Mouse (Mus musculus) liver, adult (tissue): ENCODE measurements at regions not wholly inside any gene's neighbourhood (a gene's known extent, or its start where the extent isn't known, plus 50 kb on each side); places are given as distances from the start of the nearest gene placed in this dataset.

Experiments
- GATA4 ChIP-seq: IDR thresholded peaks from 2 replicates; pipeline ENCODE4 v1.6.1; 2014; ENCODE audit warnings: mild to moderate bottlenecking, low read length; ENCODE audit not compliant: insufficient replicate concordance

DNA sequence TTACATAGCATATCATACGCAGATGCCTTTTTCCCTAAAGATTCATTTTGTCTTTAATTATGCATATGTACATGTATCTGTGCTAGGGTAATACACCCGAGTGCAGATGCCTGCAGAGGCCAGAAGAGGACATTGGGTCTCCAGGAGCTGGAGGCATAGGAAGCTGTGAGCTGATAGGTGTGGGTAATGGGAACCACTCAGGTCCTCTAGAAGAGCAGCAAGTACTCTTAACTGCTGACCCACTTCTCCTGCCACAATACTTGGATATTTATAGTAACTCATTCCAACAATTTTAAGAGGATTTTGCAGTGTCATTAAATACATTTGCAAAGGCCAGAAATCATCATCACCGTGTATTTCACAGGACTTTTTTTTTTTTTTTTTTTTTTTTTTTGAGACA, 486.6 kb downstream of the Slc4a3 start:
- TF ChIP-seq GATA4, result no peak

DNA sequence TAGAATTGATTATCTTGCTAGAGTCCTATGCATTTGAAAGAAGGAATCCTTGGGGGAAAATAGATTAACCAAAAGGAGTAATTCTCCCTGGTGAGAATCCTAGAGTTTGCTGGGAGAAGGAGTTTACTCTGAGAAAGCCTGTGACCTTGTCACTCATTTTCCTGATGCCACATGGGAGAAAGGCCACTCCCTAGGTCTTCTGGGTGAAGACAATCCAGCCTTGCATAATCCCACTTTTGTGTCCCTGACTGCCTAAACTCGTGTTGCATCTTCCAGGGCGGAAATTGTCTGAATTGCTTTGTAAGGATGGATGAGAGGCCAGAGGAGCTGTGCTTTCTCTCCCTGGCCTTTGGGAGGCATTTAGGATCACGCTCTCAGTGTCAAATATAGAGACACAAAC, 490.2 kb downstream of the Slc4a3 start:
- no peak for TF ChIP-seq GATA4

DNA sequence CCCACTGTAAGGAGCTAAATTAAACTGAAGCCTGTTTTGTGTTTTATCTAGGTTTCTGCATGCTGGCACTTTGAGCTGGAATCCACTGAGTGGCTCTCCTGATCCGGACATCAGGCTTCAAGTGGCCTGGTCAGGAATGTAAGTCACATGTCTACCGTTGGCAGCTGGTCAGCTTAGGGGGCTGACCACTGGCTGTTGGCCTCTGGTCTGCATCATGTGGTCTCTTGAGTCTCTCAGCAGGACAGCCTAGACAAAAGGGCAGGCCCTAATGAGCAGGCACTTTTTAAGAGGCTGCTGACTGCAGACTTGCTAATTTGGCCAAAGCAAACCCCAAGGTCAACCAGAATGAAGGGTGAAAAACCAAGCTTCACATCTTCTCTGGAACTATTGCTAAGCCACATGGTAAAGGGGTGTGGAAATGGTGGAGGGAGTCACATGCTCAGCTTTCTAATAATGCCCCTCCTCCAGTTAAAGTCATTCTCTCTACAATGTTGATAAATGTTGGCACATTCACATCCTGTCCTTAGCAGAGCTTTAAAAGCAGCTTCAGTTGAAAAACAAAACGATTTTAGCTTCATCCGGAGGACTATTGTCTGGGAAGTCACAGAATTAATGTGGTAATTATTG, 493.1 kb downstream of the Slc4a3 start:
- TF ChIP-seq GATA4, result no peak

DNA sequence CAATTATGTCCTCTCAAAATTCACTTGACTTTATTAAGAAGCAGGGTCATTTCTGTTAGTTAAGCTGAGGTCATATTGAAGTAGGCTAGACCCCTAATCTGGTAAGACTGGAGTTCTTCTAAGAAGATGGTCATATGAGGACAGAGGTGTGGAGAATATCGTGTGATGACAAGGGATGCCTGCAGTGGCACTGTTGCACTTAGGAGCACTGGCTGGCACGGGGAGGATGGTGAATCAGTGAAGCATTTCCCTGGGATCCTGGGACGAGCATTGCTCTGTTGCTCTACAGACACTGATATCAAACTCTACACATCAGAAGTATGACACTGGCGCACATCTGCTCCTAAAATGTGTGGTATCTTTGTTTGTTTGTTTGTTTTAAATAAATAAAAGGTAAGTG, 493.6 kb downstream of the Slc4a3 start:
- no peak for TF ChIP-seq GATA4

DNA sequence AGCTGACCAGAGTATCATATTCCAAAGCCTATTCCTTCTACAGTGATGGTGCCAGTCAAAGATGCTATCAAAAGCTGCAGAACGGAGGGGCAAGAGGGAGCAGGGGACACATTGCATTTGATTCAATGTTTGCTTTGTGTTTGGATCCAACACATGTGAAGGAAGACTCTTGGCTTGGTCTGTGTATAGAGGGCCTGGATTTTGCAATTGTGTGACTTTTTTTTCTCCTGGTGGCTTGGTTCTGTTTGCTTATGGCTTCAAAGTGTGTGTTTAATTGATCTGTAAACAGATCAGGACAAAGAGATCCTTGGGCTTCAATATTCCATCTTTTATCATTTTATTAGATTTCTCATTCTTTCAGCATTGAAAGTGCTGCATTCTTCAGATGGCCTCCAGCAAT, 504.2 kb downstream of the Slc4a3 start:
- no peak for TF ChIP-seq GATA4

DNA sequence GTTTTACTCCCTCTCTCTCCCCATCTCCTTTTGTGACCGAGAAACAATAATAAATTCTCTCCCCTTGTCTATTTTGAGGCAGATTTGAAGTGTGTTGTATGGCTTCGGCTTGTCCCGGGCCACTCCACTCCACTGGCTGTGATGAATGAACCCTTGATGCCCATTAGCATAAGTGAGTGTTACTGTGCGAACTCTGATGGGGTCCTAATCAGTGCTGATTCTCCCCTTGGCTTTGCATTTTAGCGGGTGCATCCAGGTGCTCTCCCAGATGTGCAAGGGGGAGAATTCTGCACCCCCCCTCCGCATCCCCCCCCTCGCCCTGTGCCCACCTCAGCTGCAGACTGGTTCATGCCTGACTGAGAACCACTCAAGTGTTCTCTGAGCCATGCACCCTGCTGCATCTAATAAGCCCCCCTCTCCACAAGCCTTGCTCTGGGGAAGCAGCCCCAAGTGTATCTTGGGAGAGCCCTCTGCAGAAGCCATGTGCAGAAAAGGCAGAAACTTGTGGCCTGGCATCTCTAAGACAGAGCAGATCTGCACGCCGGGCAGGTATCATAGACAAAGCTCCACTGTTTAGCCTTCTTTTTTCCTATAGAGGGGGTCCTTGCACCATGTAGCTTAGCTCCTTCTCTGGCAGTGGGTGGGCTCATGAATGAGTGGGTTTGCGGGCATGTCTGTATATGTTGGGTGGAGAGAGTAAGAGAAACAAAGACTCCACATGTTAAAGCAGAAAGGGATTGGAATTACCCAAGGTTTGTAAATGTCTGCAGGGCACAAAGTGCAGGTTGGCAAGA, 507.5 kb downstream of the Slc4a3 start:
- TF ChIP-seq GATA4, result no peak

DNA sequence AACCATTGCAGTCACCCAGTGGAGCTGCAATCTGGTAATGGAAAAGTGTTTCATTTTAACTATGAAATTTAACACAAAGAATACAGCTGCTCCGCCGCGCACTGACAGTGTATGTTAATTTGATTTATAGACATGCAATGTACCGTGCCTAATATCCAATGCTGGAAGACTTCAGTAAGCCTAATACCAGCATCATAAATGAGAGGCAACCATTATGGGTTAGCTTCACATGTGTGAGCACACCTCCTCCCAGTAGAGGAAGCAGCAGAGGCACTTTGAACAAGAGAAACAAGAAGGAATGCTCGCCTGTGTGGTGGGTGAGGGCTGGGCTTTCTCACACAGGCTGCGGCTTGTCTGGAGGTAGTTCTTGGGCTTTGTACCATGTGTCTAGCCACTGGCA, 519.7 kb downstream of the Slc4a3 start:
- no peak for TF ChIP-seq GATA4

DNA sequence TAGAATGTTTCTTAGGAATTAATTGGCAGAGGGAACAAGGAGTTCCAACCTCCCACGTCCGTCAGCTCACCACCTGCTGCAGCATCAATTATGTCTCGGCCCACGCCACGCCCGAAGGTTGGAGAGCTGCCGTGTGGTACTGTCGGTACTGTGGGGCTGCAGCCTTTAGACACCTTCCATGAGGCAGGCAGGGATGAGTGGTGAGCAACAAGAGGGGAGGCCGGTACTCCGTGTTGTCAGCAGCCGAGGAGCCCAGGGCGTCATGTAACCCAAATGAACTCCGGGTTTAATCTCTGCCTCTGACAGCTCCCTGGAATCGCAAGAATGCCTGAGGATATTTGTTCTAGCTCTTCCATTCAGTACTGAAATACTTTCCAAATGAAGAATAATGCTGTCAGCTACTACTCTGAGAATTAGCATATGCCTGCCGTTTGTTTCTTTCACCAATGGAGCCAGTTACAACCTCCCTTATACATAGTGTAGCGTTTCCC, 524.8 kb downstream of the Slc4a3 start:
- no peak for TF ChIP-seq GATA4

DNA sequence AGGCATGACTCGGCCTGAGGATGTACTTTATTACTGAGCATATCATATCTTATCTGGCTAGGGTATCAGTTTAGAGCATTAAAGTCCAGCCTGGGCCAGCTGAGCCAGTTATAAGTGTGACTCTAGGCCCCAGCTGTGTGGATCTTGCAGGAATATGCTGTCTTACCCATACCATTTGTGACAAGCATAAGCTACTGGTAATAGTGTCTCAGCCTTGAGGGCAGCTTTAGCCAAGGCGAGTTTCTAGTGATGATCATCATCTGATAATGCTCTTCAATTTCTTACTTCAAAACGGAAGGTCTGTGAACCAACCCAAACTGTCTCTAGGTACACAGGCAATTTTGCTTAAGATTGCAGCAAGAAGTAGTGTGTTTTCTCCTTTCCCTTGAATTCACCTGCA, 529.1 kb downstream of the Slc4a3 start:
- no peak for TF ChIP-seq GATA4

DNA sequence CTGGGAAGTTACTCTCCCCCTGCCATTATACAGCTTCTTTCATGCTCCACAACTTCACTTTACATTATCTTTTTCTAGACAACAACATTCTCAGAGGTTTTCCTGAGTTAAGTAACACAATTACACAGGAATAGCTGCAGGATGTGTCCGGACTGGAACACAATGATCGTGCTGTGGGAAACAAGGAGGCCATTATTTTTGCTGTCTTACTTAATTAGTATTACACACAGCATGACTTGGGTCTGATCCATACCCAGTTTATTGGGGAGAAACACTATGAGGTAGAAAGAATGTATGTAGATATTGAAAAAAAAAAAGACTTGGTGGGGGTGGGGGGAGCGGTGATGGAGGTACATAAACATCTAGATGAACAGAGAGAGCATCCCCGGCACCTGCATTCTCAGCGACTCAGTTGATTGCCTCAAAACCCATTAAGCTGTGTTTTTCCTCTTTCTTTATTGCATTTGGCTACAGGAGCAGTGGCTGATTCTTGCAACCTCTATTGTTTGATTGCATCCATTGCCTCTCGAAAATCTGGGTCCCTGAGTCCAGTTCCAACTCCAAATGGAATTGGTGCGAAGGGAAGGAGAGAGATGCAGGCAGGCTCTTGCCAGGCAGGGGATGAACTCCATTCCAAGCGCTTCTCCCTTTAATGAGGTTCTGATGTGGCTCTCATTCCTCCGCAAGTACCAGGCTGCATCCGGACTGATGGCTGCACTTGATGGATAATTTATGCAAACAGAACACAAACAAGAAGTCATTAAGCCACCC, 529.8 kb downstream of the Slc4a3 start:
- TF ChIP-seq GATA4, result no peak

DNA sequence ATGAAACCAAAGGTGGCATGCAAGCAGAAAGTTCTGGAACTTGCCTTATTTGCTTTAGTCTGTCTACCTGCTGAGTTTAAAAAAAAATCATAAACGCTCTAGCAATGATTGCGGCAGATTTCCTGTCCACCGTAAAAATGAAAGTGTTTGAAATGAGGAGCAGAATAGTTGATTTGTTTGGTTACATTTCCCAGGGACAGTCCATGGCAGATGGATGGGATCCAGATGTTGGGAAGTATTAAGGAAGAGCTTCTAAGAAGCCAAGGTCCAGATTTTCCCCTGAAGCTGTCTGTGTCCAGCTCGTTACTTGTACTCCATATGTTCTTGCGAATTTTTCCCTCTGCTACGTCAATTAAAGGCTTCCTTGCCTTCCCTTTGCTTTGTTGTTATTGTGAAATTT, 534.2 kb downstream of the Slc4a3 start:
- TF ChIP-seq GATA4, result no peak

DNA sequence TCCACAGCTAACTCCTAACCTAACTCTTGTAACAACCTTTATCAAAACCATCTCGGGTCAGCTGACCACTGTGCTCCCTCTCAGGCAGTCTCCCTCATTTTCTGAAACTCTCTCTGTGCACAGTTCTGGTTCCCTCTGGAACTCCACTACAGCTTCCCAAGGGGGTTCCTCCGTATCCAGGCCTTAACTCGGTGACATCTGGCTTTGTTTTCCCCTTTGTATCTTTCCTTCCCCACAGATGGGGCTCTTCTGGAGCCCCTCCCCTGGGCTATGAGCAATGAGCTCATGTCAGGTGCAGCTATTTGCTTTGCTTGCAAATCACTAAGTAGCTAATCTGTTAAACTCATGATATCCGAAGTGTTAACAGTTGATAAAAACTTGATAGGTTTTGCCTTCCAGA, 535.6 kb downstream of the Slc4a3 start:
- no peak for TF ChIP-seq GATA4

DNA sequence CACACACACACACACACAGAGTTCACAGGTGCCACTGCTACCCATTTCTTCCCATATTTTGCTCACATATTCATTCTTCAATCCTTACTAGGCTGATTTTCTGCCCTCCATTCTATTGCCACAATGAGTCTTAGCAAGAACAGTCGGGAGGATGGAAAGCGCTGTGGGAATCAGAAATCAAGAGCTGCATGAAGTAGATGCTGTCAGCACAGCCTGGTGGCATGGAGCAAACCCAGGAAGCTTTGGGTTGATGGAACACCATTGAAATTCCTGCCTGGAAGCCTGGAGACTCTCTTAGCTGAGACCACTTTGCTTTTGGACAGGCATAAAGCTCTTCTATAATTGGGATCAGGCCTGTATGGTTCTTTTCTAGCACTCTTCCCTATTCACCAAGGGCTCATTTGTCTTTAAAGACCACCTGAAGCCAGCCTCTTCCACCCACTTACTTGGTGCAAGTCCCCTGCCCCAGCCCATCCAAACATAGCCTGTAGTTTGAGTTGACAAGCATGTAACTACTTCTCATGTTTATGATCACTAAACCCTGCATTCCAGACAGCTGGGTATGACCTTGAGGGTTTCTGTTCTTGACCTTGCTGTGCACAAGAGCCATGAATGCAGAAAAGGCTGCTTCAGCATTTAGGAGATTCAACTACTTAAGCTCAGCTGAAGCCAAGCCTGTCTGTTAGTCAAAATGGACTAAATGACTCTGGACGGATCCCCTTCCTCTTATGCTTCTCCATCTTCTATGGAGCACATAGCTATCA, 537.4 kb downstream of the Slc4a3 start:
- no peak for TF ChIP-seq GATA4

DNA sequence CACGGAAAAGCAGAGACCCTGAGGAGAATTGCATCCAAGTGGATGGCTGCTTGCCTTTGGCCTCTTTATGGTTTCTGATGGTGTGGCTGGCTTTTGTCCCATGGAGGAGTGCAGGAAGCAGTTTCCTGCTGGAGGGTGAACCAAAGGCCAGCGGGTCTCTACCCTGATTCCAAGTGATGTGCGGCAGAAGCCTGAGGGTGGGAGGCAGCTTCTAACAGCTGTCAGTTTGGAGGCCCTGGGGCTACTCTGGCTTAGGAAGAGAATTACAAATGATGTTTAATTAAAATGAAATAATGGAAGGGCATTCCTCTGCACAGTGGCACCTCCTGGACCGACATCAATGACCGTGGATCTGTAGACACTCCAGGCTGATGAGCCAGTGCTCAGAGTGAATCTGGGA, 545.0 kb downstream of the Slc4a3 start:
- TF ChIP-seq GATA4, result no peak

DNA sequence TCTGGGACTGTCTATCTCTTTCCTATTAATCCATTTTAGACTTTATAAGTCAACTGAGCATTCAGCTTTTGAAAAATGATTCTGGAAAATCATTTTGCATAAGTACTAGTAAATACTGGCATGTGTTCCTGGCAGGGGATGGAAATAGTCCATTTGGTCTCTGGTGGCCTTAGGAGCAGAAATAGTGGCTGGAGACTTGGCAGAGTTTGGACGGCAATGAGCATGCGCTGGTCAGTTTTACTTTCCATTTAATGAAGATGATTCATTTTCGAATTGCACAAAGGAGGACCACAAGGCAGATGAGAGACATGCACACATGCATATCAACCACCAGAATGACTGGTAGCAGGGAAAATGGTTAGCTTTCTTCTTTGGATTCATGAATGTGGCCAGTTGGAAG, 567.2 kb downstream of the Slc4a3 start:
- TF ChIP-seq GATA4, result no peak
